Mouse (Mus musculus) forebrain, embryonic 12.5 days (tissue): Measurements from ENCODE around the gene B3galt6. TPM values are rescaled to one million over a fixed set of nuclear protein-coding genes. Genes with fewer than 3 reads are reported as not detected.

Experiments
- ATAC-seq: fragments of 200-750 bp; cut with Nextera tagmentation; 2 replicates; pipeline ENCODE4 v1.8.0; 2017; ENCODE audit warnings: moderate TSS enrichment; ENCODE audit not compliant: low FRiP score
- H3K27ac ChIP-seq: fragments of 300-500 bp; sonication (generic); 2 replicates; pipeline ENCODE4 v1.5.1; 2016; ENCODE audit warnings: mild to moderate bottlenecking
- H3K27me3 ChIP-seq: fragments of 300-500 bp; sonication (generic); 2 replicates; pipeline ENCODE4 v1.6.1; 2016; ENCODE audit warnings: mild to moderate bottlenecking
- H3K36me3 ChIP-seq: fragments of 300-500 bp; sonication (generic); replicated peaks from 2 replicates; pipeline ENCODE4 v1.6.1; 2016; ENCODE audit warnings: mild to moderate bottlenecking
- H3K4me1 ChIP-seq: fragments of 300-500 bp; sonication (generic); 2 replicates; pipeline ENCODE4 v1.6.1; 2016
- H3K4me2 ChIP-seq: fragments of 300-500 bp; sonication (generic); 2 replicates; pipeline ENCODE4 v1.6.1; 2016; ENCODE audit warnings: mild to moderate bottlenecking, moderate library complexity
- H3K4me3 ChIP-seq: fragments of 300-500 bp; sonication (generic); replicated peaks from 2 replicates; pipeline ENCODE4 v1.5.1; 2016; ENCODE audit warnings: mild to moderate bottlenecking
- H3K9ac ChIP-seq: fragments of 300-500 bp; sonication (generic); 2 replicates; pipeline ENCODE4 v1.6.1; 2016; ENCODE audit warnings: mild to moderate bottlenecking
- H3K9me3 ChIP-seq: fragments of 300-500 bp; sonication (generic); 2 replicates; pipeline ENCODE4 v1.6.1; 2016
- WGBS: fragments of 180-500 bp; shearing (Covaris S2); methylation state at CpG from one replicate; pipeline ENCODE4 v1.1.7; 2016; 5-methylcytosine and 5-hydroxymethylcytosine counted together
- polyA plus RNA-seq: library from polyadenylated mRNA; unstranded; fragments of >200 nt; fragmentation: Nextera tagmentation; extraction: Ambion mirVana; gene quantifications from 2 replicates; pipeline ENCODE4 v1.2.1, GENCODE M21; 2016

B3galt6 gene
- polyA plus RNA-seq, 1 experiment from 2014 or later: 16.4 TPM

DNA sequence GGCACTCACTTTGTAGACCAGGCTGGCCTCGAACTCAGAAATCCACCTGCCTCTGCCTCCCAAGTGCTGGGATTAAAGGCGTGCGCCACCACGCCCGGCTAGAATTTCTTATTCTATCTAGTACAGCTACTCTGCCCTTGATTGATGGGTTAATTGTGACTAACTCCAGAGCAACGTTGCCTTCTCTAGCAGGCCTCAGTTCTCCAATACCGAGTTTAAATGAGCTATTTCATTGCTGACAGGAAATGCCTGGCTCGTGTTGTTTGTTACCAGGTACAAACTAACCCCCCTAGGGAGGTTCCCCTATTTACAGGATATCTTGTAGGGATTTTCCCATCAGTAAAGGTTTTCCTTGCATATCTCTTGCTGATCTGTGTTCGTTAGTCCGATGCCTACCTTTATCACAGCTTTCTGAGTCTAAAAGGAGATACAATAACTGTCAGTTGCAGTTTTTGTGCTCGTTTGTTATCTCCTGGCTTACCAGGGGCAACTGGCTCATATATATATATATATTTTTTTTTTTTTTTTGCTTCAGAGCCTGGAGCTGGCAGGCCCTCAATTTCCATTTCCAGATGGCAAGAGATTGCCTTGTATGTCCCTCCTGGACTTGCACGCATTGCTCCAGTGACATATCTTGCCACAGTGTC, 10.9 kb downstream of the B3galt6 start:
- Histone ChIP-seq H3K27ac (no peak overlapping the region), H3K4me1 (peaks cover 9% of the 10 kb centered on the region), H3K9ac (no peak overlapping the region), H3K9me3 (no peaks in the 10 kb centered on the region), H3K36me3 (no peaks in the 10 kb centered on the region), H3K4me2 (no peak overlapping the region), H3K27me3 (no peaks in the 10 kb centered on the region), H3K4me3 (no peak overlapping the region)
- WGBS: 83% methylated on average over 12 of the region's 12 CpGs
- no peak for ATAC-seq

GRCm38 (mm10) chr4:155973239-155973638, 19.2 kb downstream of the B3galt6 start:
- no peak overlapping the region for H3K4me3 ChIP-seq
- H3K36me3 ChIP-seq: no peaks in the 10 kb centered on the region
- no peak for ATAC-seq
- no peak overlapping the region for H3K27ac ChIP-seq
- WGBS: 91% methylated on average over 2 of the region's 2 CpGs
- H3K9ac ChIP-seq: no peak overlapping the region
- no peaks in the 10 kb centered on the region for H3K27me3 ChIP-seq
- H3K9me3 ChIP-seq: no peaks in the 10 kb centered on the region
- H3K4me1 ChIP-seq: no peaks in the 10 kb centered on the region; the same call in 1 of the 2 replicates
- no peak overlapping the region for H3K4me2 ChIP-seq

- H3K27ac ChIP-seq: no peak overlapping the region
- WGBS: 48% methylated on average over 6 of the region's 6 CpGs
- no peak overlapping the region for H3K4me2 ChIP-seq
These were observed 19.8 kb downstream of the B3galt6 start for GRCm38 (mm10) chr4:155972651-155973050.

DNA sequence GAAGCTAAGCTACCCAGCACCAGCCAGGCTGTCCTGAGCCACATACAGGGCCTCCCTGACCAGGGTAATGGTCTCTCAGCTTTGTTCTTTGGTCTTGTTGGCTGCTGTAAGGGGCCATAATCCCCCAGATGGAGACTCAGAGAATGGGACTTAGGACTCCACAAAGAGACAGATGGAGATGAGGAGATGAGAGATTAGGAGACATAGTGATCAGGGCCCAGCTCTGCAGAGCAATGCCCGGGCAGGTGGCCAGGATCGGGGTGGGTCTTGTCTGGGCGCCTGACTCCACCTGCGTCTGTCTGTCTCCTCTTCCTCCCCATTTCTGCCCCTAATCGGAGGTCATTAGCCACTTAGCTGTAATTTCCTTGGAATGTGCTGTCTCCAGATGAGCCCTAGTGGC, 22.2 kb downstream of the B3galt6 start:
- H3K9me3 ChIP-seq: no peaks in the 10 kb centered on the region
- H3K4me1 ChIP-seq: no peaks in the 10 kb centered on the region; the same call in 1 of the 2 replicates
- peaks cover 9% of the 10 kb centered on the region for H3K36me3 ChIP-seq
- 79% methylated on average over 5 of the region's 5 CpGs for WGBS
- no peak overlapping the region for H3K9ac ChIP-seq
- H3K4me3 ChIP-seq: no peak overlapping the region
- no peak overlapping the region for H3K4me2 ChIP-seq
- no peaks in the 10 kb centered on the region for H3K27me3 ChIP-seq
- no peak overlapping the region for H3K27ac ChIP-seq
- ATAC-seq: no peak

More at GRCm38 (mm10) chr4:155972651-155973050, 19.8 kb downstream of the B3galt6 start:
- no peak for ATAC-seq
- H3K9me3 ChIP-seq: no peaks in the 10 kb centered on the region
- no peaks in the 10 kb centered on the region for H3K27me3 ChIP-seq
- H3K4me1 ChIP-seq: no peaks in the 10 kb centered on the region; the same call in 1 of the 2 replicates
- no peak overlapping the region for H3K9ac ChIP-seq
- H3K4me3 ChIP-seq: no peak overlapping the region
- H3K36me3 ChIP-seq: no peaks in the 10 kb centered on the region

DNA sequence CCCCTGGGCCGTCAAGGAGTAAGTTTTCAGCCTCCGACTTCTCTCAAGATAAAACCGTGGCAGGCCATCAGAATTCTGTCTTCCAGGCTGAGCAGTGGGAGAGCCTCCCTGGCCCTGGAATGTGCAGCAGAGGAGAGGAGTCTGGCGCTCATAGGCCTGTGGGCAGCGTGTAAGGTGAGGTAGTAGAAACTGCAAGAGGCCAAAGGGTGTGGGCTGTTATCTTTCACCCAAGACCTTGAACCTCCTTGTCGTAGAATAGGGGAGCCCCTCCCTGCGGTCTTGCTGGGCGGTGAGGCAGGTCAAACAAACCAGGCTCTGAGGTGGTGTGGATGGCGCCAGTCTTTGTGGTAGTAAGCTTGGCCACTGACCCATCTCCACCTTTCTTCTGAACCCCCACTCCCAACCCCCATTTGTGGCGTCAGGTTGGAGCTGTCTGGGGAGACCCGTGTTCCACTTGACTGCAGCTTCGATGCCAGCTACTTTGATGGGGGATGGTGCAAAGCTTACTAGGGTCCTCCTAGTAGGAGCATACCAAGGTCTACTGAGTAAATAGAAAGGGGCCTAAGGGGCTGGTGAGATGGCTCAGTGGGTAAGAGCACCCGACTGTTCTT, 23.3 kb downstream of the B3galt6 start:
- Histone ChIP-seq H3K9ac (no peak overlapping the region), H3K9me3 (no peaks in the 10 kb centered on the region), H3K36me3 (peaks cover 17% of the 10 kb centered on the region), H3K4me3 (no peak overlapping the region), H3K4me1 (no peaks in the 10 kb centered on the region; the same call in 1 of the 2 replicates), H3K27me3 (no peaks in the 10 kb centered on the region), H3K4me2 (no peak overlapping the region), H3K27ac (no peak overlapping the region)
- 89% methylated on average over 13 of the region's 13 CpGs for WGBS
- ATAC-seq: no peak

- H3K36me3 ChIP-seq: peaks cover 26% of the 10 kb centered on the region
- H3K9ac ChIP-seq: no peak overlapping the region
- ATAC-seq: no peak
- H3K9me3 ChIP-seq: no peaks in the 10 kb centered on the region
- H3K4me1 ChIP-seq: peaks cover 23% of the 10 kb centered on the region
- no peak overlapping the region for H3K4me3 ChIP-seq
- 93% methylated on average over 11 of the region's 11 CpGs for WGBS
- no peaks in the 10 kb centered on the region for H3K27me3 ChIP-seq
- H3K27ac ChIP-seq: no peak overlapping the region
- H3K4me2 ChIP-seq: no peak overlapping the region
These were observed 28.1 kb downstream of the B3galt6 start for GRCm38 (mm10) chr4:155964396-155964795.

GRCm38 (mm10) chr4:155963106-155963505, 29.3 kb downstream of the B3galt6 start:
- no peak overlapping the region; the same call in 1 of the 2 replicates for H3K27ac ChIP-seq
- no peaks in the 10 kb centered on the region for H3K27me3 ChIP-seq
- H3K4me3 ChIP-seq: peak overlapping the region; percentile 45
- H3K4me1 ChIP-seq: peaks cover 23% of the 10 kb centered on the region
- peak overlapping the region; percentile 74 for H3K9ac ChIP-seq
- no peak for ATAC-seq
- no peaks in the 10 kb centered on the region for H3K9me3 ChIP-seq
- peak overlapping the region; percentile 90 for H3K4me2 ChIP-seq
- WGBS: 54% methylated on average over 7 of the region's 7 CpGs
- H3K36me3 ChIP-seq: peaks cover 33% of the 10 kb centered on the region

DNA sequence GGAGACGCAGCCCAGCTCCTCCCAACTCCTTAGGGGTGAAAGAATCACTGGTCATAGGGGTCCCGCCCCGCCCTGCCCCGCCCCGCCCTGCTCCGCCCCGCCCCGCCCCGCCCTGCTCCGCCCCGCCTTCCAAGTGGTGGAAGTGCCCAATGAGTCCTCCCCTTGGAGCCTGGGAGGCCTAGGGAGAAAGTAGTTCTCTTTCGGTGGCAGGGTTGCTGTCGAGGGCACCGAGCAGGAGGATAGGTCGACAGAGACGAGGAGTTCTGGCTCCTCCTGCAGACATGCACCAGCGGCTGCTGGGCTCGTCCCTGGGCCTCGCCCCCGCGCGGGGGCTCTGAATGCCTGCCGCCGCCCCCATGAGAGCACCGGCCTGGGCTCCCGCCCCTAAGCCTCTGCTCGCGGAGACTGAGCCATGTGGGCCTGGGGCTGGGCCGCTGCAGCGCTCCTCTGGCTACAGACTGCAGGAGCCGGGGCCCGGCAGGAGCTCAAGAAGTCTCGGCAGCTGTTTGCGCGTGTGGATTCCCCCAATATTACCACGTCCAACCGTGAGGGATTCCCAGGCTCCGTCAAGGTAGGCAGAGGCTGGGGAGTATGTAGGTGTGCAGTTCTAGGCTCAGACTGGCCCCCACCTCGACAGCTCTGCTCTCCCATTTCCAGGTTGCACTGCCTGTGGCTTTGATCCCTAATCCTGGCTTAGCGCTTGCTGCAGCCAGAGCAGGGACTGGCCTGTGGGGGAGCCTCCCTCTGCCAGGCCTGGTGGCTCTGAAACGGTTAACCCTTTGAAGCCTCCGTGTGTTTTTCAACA, 30.1 kb downstream of the B3galt6 start, which contains the start of gene C1qtnf12:
TSS of gene C1qtnf12 (plus strand) at position 152 of the 805 bp plus-strand sequence.
- Histone ChIP-seq H3K9me3 (no peaks in the 10 kb centered on the region), H3K27ac (peak within 1 kb of the TSS; percentile 66), H3K4me1 (peaks cover 23% of the 10 kb centered on the region), H3K27me3 (no peaks in the 10 kb centered on the region), H3K4me3 (peak within 1 kb of the TSS; percentile 45), H3K36me3 (peaks cover 40% of the 10 kb centered on the region), H3K9ac (peak within 1 kb of the TSS; percentile 74), H3K4me2 (peak within 1 kb of the TSS; percentile 90)
- WGBS: under 1% methylated on average over 41 of the region's 42 CpGs
- peak; percentile 72 for ATAC-seq

- Histone ChIP-seq H3K4me2 (no peak overlapping the region), H3K27me3 (no peaks in the 10 kb centered on the region), H3K27ac (no peak overlapping the region), H3K4me3 (no peak overlapping the region), H3K4me1 (peaks cover 23% of the 10 kb centered on the region), H3K9me3 (no peaks in the 10 kb centered on the region), H3K9ac (no peak overlapping the region), H3K36me3 (peaks cover 53% of the 10 kb centered on the region)
- 3% methylated on average over 5 of the region's 5 CpGs for WGBS
- ATAC-seq: peak; percentile 77
These were observed 33.2 kb downstream of the B3galt6 start for GRCm38 (mm10) chr4:155959275-155959674.

- no peak for ATAC-seq
- Histone ChIP-seq H3K36me3 (peaks cover 81% of the 10 kb centered on the region), H3K4me2 (no peak overlapping the region), H3K27ac (no peak overlapping the region), H3K27me3 (no peaks in the 10 kb centered on the region), H3K9ac (no peak overlapping the region), H3K9me3 (no peaks in the 10 kb centered on the region), H3K4me3 (no peak overlapping the region), H3K4me1 (no peaks in the 10 kb centered on the region)
- 95% methylated on average over 6 of the region's 6 CpGs for WGBS
These were observed 37.0 kb downstream of the B3galt6 start for GRCm38 (mm10) chr4:155955491-155955890.

DNA sequence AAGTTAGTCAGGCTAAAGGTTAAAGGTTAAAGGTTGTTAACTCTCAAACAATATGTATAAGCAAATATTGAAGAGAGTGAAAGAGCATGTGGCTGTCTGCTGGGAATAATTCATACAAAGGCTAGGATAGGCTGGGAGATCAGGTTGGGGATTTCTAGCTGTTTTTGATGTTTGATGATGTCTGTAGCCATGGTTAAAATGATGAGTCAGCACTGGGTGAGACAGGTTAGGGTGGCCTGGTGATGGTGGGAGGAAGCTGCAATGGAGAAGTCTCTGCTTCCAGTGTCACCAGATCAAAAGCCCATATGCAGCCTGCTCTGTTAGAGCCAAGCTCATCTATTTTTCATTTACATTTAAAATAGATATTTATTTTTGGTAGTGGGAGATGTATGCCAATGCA, 45.4 kb downstream of the B3galt6 start:
- H3K4me1 ChIP-seq: peaks cover 18% of the 10 kb centered on the region
- no peak overlapping the region for H3K27ac ChIP-seq
- no peak overlapping the region for H3K9ac ChIP-seq
- H3K4me2 ChIP-seq: no peak overlapping the region
- H3K9me3 ChIP-seq: no peaks in the 10 kb centered on the region
- peaks cover 58% of the 10 kb centered on the region for H3K36me3 ChIP-seq
- ATAC-seq: no peak
- no peaks in the 10 kb centered on the region for H3K27me3 ChIP-seq
- no peak overlapping the region for H3K4me3 ChIP-seq

- Histone ChIP-seq H3K4me3 (peak overlapping the region; percentile 99), H3K9me3 (no peaks in the 10 kb centered on the region), H3K36me3 (peaks cover 30% of the 10 kb centered on the region), H3K9ac (peak overlapping the region; percentile 95), H3K4me2 (peak overlapping the region; percentile 95), H3K27me3 (peaks cover 7% of the 10 kb centered on the region; the same call in 1 of the 2 replicates), H3K27ac (peak overlapping the region; percentile 82; the same call in 1 of the 2 replicates), H3K4me1 (peaks cover 18% of the 10 kb centered on the region)
- no peak for ATAC-seq
- under 1% methylated on average over 17 of the region's 17 CpGs for WGBS
These were observed 48.2 kb downstream of the B3galt6 start for GRCm38 (mm10) chr4:155944271-155944670.
